Mouse (Mus musculus): ENCODE results near the gene Ak5. TPM values are rescaled to one million over a fixed set of nuclear protein-coding genes. Genes with fewer than 3 reads are reported as not detected.

The Ak5 gene
- polyA plus RNA-seq, 1 experiment = not detected

DNA sequence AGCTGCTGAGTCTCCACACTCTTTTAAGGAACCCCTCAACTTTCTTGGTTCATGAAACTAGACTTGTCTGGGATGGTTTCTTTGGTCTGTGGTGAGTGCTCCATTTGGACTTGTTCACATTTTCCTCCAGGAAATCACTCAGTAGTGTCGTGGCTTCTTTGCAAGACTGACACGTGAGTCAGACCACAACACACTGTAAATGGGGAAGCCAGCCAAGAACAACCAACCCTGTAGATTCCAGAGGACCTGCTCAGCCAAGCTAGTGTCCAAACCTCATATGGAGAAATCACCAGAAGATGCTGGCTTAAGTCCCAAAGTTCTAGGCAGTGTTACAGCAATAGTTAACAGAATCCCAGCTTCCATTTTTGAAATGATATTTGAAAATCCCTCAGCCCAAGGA lies 155.6 kb downstream of the Ak5 start:
- no peak for TF ChIP-seq GATA1 (IDR thresholded peaks at IDR 0.05; ENCODE audit: low read length)

DNA sequence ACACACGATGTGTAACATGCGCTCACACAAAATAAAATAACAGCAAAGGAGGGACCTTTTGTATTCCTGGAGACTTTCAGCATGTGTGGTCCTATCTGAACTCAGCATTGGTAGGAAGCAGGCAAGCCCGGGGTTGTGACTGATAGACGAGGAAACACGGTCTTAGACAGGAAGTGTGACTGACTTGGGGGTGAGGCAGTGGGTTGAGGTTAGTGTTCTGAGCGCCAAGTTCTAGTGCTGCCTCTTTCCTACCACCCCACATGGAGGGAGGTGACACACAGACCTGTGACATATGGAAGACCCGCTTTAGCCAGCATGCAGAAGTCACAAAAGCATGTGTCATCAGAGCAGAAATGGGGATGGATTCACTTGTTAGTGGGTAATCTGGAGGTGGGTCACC lies 158.9 kb downstream of the Ak5 start:
- no peak for TF ChIP-seq GATA1 (IDR thresholded peaks at IDR 0.05; ENCODE audit: low read length)

DNA sequence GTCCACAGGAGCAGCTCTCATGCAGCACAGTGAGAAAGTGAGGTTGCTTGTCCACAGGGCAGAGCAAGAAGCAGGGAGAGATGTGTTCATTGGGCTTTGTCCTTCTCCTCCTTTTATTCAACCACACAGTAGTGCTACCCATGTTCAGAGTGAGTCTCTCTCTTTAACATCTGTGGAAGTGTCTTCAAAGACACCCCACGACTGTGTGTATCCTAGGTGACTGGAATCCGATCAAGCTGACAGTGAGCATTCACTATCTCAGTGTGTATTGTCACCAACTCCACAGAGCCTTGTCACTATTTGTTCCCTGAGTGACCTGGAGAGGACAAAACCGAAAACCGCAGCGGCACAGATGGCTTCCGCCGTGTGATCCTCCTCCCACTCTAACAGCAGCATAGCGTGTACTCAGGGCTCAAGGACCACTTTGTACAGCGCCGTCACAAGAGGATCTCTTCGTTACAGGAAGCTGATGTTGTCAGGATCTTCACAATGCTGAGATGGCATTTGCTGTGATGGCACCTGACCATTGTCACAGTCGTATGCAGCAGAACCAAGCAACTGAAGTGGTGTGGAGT lies 159.7 kb downstream of the Ak5 start:
- no peak for TF ChIP-seq GATA1 (IDR thresholded peaks at IDR 0.05; ENCODE audit: low read length)

DNA sequence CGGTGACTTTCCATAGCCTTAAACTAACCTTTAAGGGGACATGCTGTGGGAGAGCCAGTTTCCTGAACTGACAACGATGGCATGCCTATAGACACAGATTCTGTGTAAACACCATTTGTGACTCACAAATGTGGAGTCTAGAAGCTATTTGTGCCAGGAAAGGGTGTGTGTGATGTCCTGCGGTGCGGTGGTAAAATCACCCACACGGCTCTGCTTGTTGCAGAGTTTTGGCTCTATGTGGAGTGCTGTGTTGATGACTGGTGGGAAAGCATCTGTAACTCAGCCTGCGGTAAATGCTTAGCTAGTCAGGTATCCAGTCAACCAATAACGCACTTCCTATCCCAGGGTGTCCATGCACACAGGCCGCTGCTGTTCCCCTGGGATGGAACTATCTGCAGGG lies 160.3 kb downstream of the Ak5 start:
- TF ChIP-seq GATA1 (IDR thresholded peaks at IDR 0.05; ENCODE audit: low read length) = no peak

DNA sequence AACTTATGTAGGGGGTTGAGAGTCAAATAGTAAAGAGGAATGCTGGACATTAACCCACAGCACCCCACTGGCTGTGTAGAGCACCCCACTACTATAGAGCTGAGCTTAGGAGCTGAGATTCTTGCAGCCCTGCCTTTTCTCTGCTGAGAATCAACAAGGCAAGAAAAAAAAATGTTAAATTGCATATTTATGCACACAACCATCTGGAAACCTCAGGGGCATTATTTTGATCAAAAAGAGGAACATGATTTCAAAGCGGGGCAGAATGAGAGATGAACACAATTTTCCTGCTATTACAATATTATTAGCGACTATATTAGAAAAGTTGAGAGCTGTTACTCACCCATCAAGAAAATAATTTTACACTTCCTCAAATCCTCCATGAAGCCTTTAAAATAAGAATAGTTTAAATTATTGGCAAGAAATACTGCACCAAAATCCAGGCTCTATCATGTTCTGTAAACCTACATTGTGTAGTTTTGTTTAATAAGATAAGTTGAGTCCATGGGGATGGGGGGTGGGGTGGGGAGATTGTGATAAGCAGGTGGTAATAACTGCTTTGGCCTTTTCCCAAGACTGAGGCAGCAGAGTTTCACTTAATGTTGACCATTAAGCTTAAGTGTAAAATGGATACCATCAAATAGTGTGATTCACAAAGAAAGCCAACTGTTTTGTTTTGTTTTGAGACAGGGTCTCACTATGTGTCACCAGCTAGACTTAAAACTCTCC lies 169.0 kb downstream of the Ak5 start:
- TF ChIP-seq GATA1 (IDR thresholded peaks at IDR 0.05; ENCODE audit: low read length) = no peak

DNA sequence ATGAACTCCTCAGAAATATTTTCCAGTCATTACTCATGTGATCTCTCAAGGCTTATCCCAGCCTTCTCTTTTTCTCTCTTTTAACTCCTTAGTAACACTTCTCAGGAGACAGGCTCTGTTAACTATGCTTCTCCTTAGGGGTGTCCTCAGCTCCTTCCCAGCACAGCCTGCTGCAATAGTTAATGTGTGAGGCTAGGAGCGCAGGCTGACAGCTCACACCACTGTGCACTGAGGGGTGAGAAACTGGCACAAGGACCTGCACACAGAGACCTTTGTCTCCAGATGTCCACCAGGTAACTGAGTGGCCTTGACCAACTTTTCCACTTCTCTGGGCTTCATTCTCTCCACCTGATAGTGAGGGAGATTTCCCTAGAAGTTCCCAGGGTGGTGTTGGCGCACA lies 170.3 kb downstream of the Ak5 start:
- no peak for TF ChIP-seq GATA1 (IDR thresholded peaks at IDR 0.05; ENCODE audit: low read length)

DNA sequence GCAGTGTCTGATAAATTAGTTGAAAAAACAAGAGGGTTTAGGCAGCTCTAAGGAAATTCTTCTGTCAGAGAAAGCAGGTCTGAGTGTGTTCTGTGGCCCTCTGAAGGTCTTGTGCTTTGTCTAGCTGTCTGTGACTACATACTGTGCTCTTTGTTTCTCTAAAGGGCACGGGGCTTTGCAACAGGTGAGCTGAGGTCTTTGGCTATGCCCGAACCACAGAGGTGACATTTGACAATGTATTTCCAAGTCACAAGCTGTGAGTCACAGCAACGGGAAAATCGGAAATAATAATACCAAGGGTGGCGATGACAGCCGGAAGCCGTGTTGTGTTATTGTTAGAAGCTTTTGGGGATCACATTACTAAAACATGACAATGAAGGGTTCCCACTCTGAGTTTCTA lies 171.1 kb downstream of the Ak5 start:
- TF ChIP-seq GATA1 (IDR thresholded peaks at IDR 0.05; ENCODE audit: low read length) = no peak

DNA sequence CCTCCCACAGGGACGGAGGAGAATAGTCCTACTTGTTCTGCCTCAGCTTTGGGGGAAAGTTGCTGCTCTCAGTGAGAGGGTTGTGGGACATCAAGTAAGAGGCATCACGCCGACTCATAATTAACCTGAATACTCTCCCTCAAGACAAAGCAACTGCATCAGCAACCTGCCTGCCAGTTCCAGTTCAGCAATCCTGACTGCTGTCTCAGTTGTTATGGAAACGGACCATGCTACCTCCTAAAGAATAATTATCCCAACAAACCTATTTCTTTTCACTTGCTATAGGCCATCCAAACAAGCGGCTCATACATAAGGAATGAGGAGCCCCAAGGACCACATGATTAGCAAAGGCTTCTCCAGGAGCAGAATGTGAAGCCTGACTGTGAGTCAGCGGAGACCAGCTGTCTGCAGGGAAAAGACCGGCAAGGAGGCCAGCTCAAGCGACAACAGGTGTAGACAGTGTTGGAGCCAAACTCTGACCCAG lies 172.7 kb downstream of the Ak5 start:
- TF ChIP-seq GATA1 (IDR thresholded peaks at IDR 0.05; ENCODE audit: low read length) = no peak

DNA sequence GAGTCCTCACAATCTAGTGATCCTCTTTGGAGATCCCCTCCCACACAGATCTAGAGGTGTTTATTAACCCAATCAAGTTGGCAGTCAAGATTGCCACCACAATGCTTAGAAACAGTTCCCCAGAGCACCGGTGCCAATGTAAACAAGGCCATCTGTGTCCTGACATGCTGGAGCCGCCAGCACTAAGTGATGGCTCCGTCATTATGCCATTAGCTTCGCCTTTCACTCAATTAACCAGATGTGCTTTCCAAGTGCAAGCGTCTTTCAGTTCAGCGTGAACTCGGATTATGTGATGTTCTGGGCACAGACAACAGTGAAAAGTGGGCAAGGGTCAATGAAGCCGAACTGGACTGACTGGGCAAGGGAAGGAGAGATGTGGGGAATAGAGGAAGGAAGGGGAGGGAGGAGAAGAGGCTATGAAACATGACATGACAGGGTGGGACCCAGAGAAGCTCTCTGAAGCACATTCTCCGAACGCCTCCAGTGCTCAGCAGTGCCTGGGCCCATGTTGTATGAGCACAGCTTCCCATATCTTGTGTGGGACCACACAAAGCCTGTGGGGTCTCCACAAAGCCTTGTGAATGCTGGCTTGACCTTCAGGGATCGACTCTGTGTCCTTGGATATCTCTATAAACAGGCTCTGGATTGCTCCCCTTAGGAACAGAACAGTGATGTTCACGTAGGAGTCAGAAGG lies 173.3 kb downstream of the Ak5 start:
- TF ChIP-seq GATA1 (IDR thresholded peaks at IDR 0.05; ENCODE audit: low read length) = no peak

DNA sequence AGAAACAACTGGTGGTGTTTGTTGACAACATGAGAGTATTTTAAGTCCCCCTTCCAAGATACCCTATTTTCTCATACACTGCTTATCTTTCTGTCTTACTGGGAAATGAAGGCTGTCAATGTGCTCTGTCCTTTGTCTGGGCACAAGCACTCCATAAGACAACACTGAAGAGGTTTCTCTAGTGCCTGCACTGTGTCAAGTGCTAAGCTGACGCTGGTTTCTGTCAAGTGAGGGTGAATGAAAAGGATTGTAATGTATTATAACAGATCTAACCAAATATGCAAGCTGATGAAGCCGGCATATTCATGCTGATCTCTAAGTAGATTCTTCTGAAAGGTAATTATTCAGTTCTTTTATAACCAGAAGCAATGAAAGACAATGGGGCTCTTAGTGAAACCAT lies 174.3 kb downstream of the Ak5 start:
- TF ChIP-seq GATA1 (IDR thresholded peaks at IDR 0.05; ENCODE audit: low read length) = no peak

DNA sequence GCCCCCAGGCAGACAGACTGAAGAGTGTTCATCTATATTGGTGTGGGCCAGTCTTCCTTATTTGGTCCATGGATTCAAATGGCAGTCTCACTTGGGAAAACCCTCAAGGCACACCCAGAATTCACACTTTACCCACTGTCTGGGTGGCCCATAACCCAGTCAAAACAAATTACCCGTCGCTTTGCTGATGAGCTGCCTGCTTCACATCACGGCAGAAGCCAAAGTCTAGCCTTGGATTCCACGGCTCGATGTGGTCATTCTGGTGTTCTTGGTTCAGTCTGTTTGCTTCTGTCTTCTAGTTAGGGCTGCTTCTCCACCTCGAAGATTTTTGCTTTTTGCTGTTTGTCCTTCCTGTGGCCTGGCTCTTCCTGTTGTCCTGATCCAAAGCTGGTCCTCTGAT lies 175.9 kb downstream of the Ak5 start:
- TF ChIP-seq GATA1 (IDR thresholded peaks at IDR 0.05; ENCODE audit: low read length) = no peak

DNA sequence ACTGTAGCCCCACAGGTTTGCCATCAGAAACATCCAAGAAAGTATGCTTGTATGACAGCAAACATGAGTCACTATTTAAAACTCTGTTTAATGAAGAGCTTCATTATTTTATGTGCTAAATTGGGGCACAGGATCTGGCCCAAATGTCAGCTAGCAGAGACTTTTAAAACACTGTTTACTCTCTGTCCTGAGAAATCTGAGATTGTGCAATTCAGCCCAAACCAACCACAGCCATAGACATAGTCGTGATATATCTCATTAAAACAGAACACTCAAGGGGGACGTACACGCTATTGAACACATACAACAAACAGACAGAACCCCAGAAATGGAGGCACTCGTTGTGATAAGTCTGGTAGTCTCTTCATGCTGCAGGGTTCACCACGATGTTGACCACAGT lies 177.7 kb downstream of the Ak5 start:
- no peak for TF ChIP-seq GATA1 (IDR thresholded peaks at IDR 0.05; ENCODE audit: low read length)

DNA sequence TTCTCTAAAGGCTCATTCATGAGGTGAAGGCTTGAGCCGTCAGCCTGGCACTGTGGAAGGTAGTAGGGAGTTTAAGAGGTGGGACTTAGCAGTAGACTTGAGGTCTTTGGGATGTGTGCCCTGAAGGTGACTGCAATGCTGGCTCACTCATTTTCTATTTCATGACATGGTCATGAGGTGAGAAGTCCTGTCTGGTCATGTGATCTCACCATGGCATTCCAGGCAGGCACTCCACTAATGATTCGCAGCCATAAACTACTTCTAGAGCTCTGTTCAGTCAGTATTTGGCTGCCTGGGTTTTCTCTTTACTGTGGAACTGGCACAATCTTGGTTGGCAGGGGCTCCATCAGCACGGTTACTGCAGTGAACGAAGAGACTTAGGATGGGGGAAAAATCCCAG lies 179.2 kb downstream of the Ak5 start:
- TF ChIP-seq GATA1 (IDR thresholded peaks at IDR 0.05; ENCODE audit: low read length) = no peak

DNA sequence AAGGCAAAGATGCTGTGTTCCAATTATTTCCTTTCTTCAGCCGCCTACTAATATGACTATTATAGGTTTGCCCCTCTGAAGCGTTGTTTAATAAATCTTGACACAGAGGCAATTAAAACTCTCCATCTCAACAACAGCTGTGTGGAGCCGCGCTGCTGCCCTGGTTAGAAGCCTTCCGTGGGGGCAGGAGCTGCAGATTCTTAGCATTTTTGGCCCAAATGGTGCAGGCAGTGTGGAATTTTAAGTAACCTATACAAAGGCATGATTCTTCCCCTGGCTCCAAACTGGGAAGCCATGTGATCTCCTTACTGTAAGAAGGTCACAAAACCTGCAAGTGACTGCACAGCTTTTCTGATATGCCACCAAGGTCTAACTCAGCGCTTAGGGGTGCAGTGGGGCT lies 184.0 kb downstream of the Ak5 start:
- TF ChIP-seq GATA1 (IDR thresholded peaks at IDR 0.05; ENCODE audit: low read length) = no peak

DNA sequence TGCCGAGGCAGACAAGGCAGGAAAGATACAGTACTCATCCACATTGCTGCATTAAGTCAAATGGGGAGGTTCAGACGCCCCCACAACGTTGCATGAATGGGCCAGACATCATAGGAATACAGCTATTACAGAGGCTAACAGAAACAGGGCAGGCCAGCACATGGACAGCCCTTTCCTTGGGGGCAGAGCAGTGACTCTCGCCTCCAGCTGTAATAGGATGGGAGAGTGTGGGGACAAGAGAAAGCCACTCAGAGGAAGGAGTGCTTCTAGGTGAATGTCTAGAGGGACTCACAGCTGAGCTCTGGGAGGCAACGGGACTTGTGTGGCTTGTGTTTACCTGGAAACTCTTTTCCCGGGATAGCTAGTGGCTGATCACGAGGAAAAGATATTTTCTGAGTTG lies 184.4 kb downstream of the Ak5 start:
- no peak for TF ChIP-seq GATA1 (IDR thresholded peaks at IDR 0.05; ENCODE audit: low read length)

DNA sequence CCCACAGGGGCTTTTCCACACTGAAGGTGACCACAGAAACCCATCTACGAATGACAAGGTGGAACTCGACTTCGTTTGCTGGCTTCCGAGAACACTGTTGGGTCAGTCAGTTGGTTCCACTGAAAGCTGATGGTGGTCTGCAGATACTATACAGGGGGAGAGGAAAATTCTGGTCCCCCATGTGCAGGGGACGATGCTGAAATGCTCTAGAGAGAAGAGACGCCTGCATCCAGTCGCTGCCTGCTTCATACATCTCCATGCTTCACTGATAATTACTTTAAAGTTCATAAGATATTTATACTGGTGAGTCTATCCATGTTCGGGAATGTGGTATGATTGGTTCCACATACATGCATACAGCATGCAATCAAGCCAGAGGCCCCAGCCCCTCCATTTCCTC lies 186.0 kb downstream of the Ak5 start:
- no peak for TF ChIP-seq GATA1 (IDR thresholded peaks at IDR 0.05; ENCODE audit: low read length)

DNA sequence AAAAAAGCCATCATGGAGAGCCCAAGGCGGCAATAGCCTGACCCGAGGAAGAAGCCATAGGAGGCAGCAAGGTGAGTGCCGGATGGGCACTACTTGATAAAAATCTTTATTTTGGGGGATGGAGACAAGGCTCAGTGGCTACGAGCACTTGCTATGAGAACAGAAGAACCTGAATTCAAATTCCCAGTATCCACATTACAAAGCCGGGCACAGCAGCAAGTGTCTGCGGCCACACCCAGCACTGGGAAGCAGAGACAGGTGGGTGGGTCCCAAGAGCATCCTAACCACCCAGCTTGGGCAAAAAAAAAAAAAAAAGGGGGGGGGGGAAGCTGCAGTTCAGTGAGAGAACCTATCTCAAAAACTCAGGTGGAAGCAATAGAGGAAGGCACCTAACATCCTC lies 187.8 kb downstream of the Ak5 start:
- TF ChIP-seq GATA1 (IDR thresholded peaks at IDR 0.05; ENCODE audit: low read length) = no peak

Data from G1E-ER4 (cell line).